Mouse (Mus musculus): ENCODE data around the gene Gpha2. TPM values are rescaled to one million over a fixed set of nuclear protein-coding genes. Genes with fewer than 3 reads are reported as not detected.
A peak's percentile ranks its signal among the peaks of the same experiment; 100 is the strongest.

Gene Gpha2
- polyA plus RNA-seq, 1 experiment = 0.21 TPM

DNA sequence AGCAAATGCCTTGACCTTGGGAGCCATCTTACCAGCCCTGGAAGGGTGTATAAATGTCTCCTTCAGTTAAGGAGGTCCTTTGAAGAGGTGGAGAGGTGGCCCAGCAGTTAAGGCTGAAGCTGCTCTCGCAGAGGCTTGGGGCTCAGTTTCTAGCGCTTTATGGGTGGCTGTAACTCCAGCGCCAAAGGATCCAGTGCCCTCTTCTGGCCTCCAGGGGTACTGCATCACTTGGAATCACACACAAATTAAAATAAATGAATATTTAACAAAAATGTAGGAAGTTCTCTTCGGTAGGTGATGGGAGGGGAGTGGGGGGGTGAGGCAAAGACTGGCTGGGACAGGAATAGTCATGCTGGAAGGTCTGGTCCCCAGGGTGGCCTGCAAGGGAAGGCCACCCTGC, 34.8 kb downstream of the Gpha2 start:
- 0 out of 2 replicates have a peak, but pooled peaks have one; percentile 31 for TF ChIP-seq CTCF (IDR thresholded peaks at IDR 0.05; ENCODE audit: extremely low read depth, insufficient read depth, low read length)
- TF ChIP-seq POLR2A (IDR thresholded peaks at IDR 0.05; ENCODE audit: extremely low read depth, insufficient read depth, low read length) = no peak
- Histone ChIP-seq H3K27ac (ENCODE audit: insufficient read depth, low read length) (no peak overlapping the region), H3K4me1 (ENCODE audit: control insufficient read depth, insufficient read depth, low read length) (peaks cover 3% of the 10 kb centered on the region; the same call in 1 of the 2 replicates), H3K4me3 (ENCODE audit: insufficient read depth, low read length) (no peak overlapping the region)

DNA sequence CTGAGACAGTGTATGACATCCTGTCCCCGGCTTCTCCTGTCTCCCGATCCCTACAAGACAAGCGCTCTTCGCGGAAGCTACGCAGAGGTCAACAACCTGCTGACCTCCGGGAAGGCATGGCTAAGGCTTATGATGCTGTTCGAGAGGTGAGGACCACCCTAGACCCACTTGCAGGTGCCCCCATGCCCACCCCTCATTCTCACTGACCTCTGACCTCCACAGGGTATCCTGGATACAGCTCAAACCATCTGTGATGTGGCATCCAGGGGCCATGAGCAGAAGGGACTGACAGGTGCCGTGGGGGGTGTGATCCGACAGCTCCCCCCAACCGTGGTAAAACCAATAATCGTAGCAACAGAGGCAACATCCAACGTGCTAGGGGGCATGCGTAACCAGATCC, 35.2 kb downstream of the Gpha2 start:
- Histone ChIP-seq H3K4me3 (ENCODE audit: insufficient read depth, low read length) (no peak overlapping the region), H3K27ac (ENCODE audit: insufficient read depth, low read length) (no peak overlapping the region), H3K4me1 (ENCODE audit: control insufficient read depth, insufficient read depth, low read length) (peaks cover 3% of the 10 kb centered on the region; the same call in 1 of the 2 replicates)
- TF ChIP-seq CTCF (IDR thresholded peaks at IDR 0.05; ENCODE audit: extremely low read depth, insufficient read depth, low read length) = no peak
- no peak for TF ChIP-seq POLR2A (IDR thresholded peaks at IDR 0.05; ENCODE audit: extremely low read depth, insufficient read depth, low read length)

DNA sequence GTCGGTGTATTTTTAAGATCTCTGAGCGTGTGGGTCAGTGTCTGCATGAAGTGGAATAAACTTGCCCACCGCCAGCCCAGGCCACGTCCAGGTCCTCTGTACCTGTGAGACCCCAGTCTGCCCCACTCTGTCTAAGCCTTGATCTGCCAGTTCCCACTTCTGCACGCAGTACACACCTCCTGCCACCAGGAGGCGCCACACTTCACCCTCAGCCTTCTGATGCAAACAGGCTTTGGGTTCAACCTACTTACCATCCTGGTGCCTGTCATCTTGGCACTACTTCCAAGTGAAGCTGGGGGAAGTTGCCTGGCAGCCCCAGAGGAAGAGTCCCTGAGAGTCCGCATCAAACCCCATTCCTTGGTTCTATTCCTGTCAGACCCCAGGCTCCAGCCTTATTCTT, 36.0 kb downstream of the Gpha2 start:
- no peak overlapping the region for H3K4me3 ChIP-seq (ENCODE audit: insufficient read depth, low read length)
- H3K4me1 ChIP-seq (ENCODE audit: control insufficient read depth, insufficient read depth, low read length) = peaks cover 3% of the 10 kb centered on the region; the same call in 1 of the 2 replicates
- no peak for TF ChIP-seq POLR2A (IDR thresholded peaks at IDR 0.05; ENCODE audit: extremely low read depth, insufficient read depth, low read length)
- TF ChIP-seq CTCF (IDR thresholded peaks at IDR 0.05; ENCODE audit: extremely low read depth, insufficient read depth, low read length) = peak; percentile 88
- H3K27ac ChIP-seq (ENCODE audit: insufficient read depth, low read length) = no peak overlapping the region

DNA sequence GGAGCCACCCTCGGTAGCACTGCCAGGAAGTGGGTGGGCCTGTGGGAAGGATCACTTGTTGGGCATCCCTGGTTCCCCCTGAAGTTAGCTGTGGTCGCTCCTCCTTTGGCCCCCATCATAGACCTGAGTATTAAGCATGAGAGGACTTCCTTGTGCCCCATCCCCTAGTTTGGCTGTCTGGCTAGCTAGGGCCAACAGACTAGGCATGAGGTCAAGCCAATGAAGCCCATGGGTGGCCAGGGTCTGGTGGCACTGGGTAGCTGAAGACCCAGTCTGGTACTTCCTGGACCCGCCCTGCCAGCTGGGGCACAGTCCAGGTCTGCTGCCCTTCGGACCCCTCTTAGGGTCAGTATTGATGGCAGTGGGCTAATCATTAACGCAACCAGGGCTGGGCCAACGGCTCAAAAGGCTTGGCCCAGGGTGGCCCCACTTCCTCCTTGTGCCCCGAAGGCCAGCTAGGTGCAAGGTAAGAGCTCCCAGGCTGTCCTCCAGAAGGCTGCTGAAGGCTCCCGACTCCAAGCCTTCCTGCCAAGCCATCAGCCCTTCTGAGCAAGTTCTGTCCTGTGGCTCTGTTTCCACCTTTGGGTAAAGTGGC, 36.8 kb downstream of the Gpha2 start:
- no peak for TF ChIP-seq POLR2A (IDR thresholded peaks at IDR 0.05; ENCODE audit: extremely low read depth, insufficient read depth, low read length)
- no peak for TF ChIP-seq CTCF (IDR thresholded peaks at IDR 0.05; ENCODE audit: extremely low read depth, insufficient read depth, low read length)
- Histone ChIP-seq H3K4me3 (ENCODE audit: insufficient read depth, low read length) (no peak overlapping the region), H3K4me1 (ENCODE audit: control insufficient read depth, insufficient read depth, low read length) (peaks cover 3% of the 10 kb centered on the region; the same call in 1 of the 2 replicates), H3K27ac (ENCODE audit: insufficient read depth, low read length) (no peak overlapping the region)

DNA sequence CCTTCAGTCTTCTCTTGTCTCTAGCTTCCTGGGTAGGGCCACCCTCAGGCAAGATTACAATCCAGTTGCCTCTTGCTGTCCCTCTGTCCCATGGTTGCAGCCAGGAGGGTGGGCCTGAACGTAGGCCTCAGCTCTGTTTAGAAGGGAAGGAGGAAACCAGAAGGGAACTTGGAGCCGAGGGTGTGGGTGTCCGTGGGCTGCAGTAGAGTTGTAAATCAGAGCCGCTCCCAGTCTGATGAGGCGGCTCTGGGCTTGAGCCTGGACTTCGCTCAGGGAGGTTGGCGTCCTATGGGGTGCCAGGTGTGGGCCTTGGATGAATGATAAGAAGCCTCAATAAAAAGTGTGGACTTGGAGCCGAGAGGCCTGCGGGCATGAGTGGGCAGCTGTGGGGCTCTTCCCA, 38.0 kb downstream of the Gpha2 start:
- Histone ChIP-seq H3K4me3 (ENCODE audit: insufficient read depth, low read length) (no peak overlapping the region), H3K27ac (ENCODE audit: insufficient read depth, low read length) (no peak overlapping the region), H3K4me1 (ENCODE audit: control insufficient read depth, insufficient read depth, low read length) (peaks cover 3% of the 10 kb centered on the region; the same call in 1 of the 2 replicates)
- TF ChIP-seq POLR2A (IDR thresholded peaks at IDR 0.05; ENCODE audit: extremely low read depth, insufficient read depth, low read length) (no peak), CTCF (IDR thresholded peaks at IDR 0.05; ENCODE audit: extremely low read depth, insufficient read depth, low read length) (no peak)

DNA sequence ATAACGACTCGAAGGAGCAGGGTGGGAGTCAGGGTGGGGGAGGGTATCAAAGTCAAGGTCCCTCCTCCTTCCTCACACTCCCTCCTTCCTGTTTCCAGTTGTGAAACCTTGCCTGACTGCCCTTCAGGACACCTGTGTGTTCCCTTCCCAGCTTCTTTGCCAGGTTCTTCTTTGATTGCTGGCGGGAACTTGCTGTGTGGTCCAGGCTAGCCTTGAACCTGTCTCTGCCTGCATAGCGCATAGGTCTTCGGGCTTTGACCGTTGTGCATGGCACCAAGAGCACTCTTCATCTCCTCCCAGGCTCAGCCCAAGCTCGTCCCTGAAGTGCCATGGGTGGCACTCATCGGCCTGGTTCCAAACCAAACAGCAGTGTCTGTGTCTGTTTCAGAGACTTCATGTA, 38.8 kb downstream of the Gpha2 start:
- Histone ChIP-seq H3K4me1 (ENCODE audit: control insufficient read depth, insufficient read depth, low read length) (peaks cover 3% of the 10 kb centered on the region; the same call in 1 of the 2 replicates), H3K4me3 (ENCODE audit: insufficient read depth, low read length) (no peak overlapping the region), H3K27ac (ENCODE audit: insufficient read depth, low read length) (no peak overlapping the region)
- TF ChIP-seq CTCF (IDR thresholded peaks at IDR 0.05; ENCODE audit: extremely low read depth, insufficient read depth, low read length) (no peak), POLR2A (IDR thresholded peaks at IDR 0.05; ENCODE audit: extremely low read depth, insufficient read depth, low read length) (no peak)

DNA sequence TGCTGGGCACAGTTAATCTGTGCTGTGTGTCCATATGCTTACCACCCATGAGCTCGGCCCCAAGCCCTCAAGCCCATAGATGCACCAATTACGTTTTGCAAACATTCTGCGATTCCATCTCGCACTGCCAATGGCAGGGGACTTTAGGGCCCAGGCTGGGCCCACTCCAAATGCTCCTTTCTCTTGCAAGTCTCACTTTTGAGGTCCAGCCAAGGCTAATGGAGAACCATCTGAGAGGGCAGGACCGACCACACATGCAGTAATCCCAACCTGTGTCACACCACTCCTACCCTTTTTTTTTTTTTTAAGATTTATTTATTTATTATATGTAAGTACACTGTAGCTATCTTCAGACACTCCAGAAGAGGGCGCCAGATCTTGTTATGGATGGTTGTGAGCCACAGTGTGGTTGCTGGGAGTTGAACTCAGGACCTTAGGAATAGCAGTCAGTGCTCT, 39.6 kb downstream of the Gpha2 start:
- peaks cover 3% of the 10 kb centered on the region; the same call in 1 of the 2 replicates for H3K4me1 ChIP-seq (ENCODE audit: control insufficient read depth, insufficient read depth, low read length)
- H3K27ac ChIP-seq (ENCODE audit: insufficient read depth, low read length) = no peak overlapping the region
- TF ChIP-seq POLR2A (IDR thresholded peaks at IDR 0.05; ENCODE audit: extremely low read depth, insufficient read depth, low read length) = no peak
- TF ChIP-seq CTCF (IDR thresholded peaks at IDR 0.05; ENCODE audit: extremely low read depth, insufficient read depth, low read length) = no peak

DNA sequence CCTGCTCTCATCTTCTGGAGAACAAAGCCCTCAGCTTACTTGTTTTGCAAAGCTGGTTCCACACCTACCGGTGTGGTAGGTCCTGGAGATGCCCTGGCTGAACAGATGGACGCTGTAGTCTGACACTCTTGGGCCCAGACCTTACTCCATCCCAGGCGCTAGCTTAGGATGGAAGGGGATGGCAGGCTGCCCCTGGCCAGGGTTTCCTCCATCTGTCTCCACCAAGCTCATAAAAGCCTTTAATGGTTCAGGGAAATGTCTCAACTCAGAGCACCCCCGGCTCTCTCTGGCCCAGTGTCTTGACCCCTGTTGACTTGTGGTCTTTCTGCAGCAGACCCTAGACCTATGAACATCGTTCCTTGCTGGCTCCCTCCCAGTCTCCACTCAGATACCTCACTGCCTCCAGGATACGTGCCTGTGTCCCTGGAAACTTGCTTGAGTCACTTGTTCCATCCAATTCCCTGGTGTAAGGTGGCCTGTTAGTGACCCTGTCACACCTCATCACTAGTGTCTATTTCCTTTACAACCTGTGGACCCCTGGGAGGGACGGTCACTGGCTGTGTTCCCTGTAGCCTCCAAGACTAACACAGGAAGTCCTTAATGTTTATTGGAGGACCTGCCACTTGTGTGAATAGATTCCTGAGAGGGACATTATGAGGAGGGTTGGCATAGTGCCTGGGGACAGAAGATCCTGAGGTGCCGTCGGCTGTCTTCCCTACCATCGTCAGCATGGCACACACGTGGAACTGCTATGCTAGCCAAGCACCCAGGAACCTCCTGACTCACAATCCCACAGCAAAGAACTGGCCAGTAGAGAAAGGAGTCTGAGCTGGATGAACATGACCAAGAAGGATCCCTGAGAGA, 41.4 kb downstream of the Gpha2 start:
- TF ChIP-seq CTCF (IDR thresholded peaks at IDR 0.05; ENCODE audit: extremely low read depth, insufficient read depth, low read length) = no peak
- TF ChIP-seq POLR2A (IDR thresholded peaks at IDR 0.05; ENCODE audit: extremely low read depth, insufficient read depth, low read length) = no peak
- Histone ChIP-seq H3K27ac (ENCODE audit: insufficient read depth, low read length) (no peak overlapping the region), H3K4me3 (ENCODE audit: insufficient read depth, low read length) (no peak overlapping the region), H3K4me1 (ENCODE audit: control insufficient read depth, insufficient read depth, low read length) (peaks cover 3% of the 10 kb centered on the region; the same call in 1 of the 2 replicates)

More for the DNA sequence above, 39.6 kb downstream of the Gpha2 start:
- no peak overlapping the region for H3K4me3 ChIP-seq (ENCODE audit: insufficient read depth, low read length)

DNA sequence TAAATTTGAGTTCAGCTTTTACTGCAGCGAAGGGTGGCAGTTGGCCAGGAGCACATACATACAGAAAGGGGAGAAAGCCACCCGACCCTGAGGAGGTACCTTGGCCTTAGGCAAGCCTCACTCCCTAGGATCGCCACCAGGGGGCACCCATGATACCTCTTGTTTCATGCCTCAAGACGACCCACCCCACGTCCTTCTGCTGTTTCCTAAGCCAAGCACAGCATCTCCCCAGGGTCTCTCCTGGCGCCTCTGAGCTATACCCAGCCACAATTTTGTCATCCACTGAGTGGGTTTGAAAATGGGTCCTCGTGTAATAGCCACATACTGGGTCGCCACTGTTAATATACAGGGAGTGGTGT, 42.0 kb downstream of the Gpha2 start:
- Histone ChIP-seq H3K27ac (ENCODE audit: insufficient read depth, low read length) (no peak overlapping the region), H3K4me1 (ENCODE audit: control insufficient read depth, insufficient read depth, low read length) (peaks cover 3% of the 10 kb centered on the region; the same call in 1 of the 2 replicates), H3K4me3 (ENCODE audit: insufficient read depth, low read length) (no peak overlapping the region)
- TF ChIP-seq POLR2A (IDR thresholded peaks at IDR 0.05; ENCODE audit: extremely low read depth, insufficient read depth, low read length) (no peak), CTCF (IDR thresholded peaks at IDR 0.05; ENCODE audit: extremely low read depth, insufficient read depth, low read length) (peak; percentile 82)
